Mouse (Mus musculus) gastrocnemius, postnatal 4 days (tissue): ENCODE measurements around the gene 2700049A03Rik. TPM values are rescaled to one million over a fixed set of nuclear protein-coding genes. Genes with fewer than 3 reads are reported as not detected.

ENCODE experiments used
- DNase-seq, 2 experiments: peaks; one replicate each; pipeline ENCODE4 v3.0.0; 2021 to 2022; ENCODE audit warnings: low spot score in 2 of 2, mixed read lengths in 2 of 2
- total RNA-seq, 2 experiments: library from RNA; stranded (reverse); gene quantifications; 2 replicates each; pipeline ENCODE4 v1.2.3; 2021

Gene 2700049A03Rik
- total RNA-seq, 2 experiments from 2014 or later, result 5.9 to 7.6 TPM

DNA sequence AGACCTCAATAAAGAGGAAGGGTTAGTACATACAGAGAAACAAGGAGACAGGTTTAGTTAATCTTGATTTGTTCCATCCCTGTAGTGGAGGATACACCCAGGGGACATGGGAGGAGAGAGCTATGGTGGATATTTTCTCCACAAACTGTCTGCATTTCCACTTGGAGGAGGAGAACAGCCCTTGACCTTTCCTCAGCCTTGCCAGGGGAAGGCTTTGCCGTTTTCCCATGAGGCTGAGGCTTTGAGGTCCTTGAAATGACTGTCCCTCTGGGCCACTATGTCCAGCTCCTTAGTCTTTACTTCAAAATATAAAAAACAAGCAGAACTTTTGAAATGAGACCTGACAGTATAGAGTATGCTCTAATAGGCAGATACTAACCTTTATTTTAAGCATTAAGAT, 33.3 kb downstream of the 2700049A03Rik start:
- no peak for DNase-seq

DNA sequence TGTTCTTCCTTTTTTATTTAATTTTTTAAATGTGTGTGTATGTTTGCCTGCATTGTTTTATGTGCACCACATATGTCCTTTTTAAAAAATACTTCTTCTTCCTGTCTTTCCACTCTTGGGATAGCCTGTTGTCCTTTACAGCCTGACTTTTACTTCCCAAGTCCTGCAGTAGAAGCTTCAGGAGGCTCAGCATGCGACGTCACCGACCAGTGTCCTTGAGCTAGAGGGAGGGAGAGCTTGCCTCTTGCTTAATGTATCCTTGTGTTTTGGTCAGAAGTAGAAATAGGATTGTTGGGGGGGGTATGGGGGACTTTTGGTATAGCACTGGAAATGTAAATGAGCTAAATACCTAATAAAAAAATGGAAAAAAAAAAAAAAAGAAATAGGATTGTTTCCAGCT, 47.1 kb downstream of the 2700049A03Rik start:
- no peak for DNase-seq

- DNase-seq, result no peak
Observed at GRCm38 (mm10) chr12:71184396-71184795, 47.7 kb downstream of the 2700049A03Rik start.

GRCm38 (mm10) chr12:71192705-71193104, 56.1 kb downstream of the 2700049A03Rik start:
- no peak for DNase-seq

DNA sequence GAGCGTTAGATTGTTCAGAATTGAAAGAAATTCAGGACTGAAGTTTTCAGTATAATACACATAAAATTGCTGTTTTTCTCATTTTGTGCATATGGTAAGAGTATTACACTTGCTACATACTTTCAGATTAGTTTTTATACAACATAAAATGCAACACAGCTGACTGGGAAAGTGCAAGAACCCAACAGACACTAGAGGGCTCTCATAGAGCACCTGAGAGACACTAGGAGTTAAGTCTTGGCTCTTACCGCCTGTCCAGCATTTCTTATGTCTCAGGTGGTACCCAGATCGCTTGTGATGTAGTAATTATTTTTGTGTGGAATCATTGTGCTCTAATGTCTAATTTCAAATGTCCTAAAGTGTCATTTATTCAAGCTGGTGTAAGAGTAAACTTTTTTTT, 61.0 kb downstream of the 2700049A03Rik start:
- no peak for DNase-seq

DNA sequence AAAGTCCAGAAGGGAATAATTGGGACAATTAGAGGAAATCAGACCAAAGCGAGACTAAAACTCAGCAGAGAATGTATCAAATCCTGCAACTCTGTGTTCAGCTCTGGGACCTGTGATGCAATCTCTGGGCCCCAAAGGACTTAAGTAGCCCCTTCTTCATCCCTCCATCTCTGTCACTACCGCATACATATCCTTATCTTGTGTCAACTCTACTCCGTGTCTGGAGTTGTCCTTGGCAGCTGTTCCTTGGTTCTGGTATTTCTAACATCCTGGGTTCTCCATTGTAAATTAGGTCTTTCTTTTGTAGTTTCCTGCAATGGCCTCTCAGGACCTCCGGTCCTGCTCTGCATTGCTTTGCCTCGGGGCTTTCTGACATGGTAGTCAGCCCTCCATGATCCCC, 65.1 kb downstream of the 2700049A03Rik start:
- DNase-seq, result no peak

DNA sequence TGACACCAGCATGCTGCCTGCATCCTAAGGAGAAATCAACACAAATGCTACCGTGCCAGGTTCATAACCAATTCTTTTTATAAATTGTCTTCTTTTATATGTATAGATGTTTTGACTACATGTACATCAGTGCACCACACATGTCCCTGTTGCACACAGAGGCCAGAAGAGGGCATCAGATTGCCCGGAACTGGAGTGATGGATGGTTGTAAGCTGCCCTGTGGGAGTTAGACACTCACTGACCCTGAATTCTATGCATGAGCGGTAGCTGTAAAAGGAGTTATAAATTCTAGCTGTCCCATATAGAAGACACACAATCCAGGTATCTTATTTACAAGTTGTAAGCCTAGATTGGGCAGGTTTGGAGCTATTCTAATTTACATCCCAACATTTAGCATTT, 67.7 kb downstream of the 2700049A03Rik start:
- no peak for DNase-seq

DNA sequence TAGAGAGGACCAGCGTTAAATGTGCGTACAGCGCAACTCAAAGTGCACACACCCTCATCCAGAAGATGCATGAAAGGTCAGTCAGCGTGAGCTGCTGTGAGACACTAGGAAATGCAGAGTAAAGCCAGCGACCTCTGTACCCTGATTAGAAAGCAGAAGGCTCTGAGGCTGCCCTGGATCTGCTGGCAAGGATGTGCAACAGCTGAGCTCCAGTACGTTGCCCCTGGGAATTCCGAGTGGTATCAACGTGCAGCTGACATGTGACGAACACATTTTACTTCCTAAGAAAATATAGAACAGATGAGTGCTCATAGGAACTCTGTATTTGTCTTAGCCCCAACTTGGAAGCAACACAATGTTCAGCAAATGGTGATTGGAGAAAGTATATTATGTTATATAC, 80.5 kb downstream of the 2700049A03Rik start:
- no peak for DNase-seq

DNA sequence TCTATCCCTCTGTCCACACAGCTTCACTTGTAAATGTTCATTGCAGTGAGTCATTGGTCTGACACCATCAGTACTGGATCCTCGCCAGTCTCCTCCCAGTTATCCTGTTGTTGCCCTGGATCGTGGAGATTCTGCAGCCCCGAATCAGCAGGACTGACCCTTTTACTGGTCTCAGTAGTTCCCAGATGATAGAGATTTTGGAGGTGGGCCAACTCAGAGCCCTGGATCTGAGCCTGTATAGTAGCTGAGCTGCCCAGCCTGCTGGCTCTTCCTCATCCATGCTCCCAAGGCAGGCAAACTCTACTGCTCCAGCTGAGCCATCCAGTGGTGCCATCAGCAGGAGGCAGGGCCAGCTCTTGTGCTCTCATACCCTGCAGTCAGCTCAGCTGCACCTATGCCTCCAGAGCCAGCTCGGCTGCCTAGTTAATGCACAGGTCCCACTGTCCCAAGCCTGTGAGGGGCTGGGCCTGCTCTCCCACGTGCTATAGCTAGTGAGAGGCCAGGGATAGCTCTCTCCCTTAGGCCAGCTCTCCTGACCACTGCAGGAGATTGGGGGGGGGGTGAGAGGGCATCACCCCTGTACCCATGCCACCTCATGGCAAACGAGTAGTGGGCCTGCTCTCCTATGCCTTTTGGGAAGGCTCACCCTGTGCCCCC, 81.3 kb downstream of the 2700049A03Rik start:
- DNase-seq, result peak in 1 of 2 experiments; percentile 24

- DNase-seq, result no peak
Observed at GRCm38 (mm10) chr12:71222761-71223160, 86.1 kb downstream of the 2700049A03Rik start.

GRCm38 (mm10) chr12:71227769-71228168, 91.1 kb downstream of the 2700049A03Rik start:
- no peak for DNase-seq

- no peak for DNase-seq
Observed at GRCm38 (mm10) chr12:71228925-71229649, 92.4 kb downstream of the 2700049A03Rik start.

DNA sequence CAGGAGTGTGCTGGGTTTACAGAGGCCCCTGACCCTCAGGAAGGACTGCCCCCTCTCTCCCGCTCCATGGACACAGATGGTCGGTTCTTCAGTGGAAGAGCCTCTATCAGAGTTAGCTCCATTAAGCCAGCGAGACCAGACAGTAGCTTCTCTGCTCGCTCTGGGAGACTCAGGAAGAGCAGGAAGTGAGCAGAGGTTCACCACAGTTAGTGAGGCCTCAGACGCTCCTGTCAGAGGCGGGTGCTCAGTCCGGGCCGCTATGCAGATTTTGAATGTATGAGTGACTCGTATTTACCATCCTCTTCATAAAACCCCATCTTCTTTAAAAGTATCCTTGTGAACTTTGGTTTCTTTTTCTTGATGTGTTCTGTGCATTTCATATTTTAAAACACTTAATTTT, 94.9 kb downstream of the 2700049A03Rik start:
- DNase-seq, result no peak

DNA sequence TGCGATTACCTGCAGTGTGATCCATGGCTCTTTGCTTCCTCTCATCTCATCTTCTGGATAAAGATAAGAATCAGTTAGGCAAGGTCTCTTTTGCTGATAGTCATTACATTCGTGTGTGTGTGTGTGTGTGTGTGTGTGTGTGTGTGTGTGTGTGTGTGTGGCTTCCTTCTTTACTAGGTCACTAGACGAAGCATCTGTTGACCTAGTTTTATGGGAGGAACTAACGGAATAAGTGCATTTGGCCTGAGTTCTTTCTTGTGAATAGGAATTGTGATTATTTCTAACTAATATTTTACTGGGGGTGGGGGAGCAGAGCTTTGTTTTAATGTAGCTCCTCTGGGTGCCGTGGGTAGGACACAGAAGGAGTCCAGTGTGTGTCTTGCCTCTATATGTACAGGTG, 96.8 kb downstream of the 2700049A03Rik start:
- DNase-seq, result no peak

GRCm38 (mm10) chr12:71237074-71237473, 100.4 kb downstream of the 2700049A03Rik start:
- DNase-seq, result no peak

GRCm38 (mm10) chr12:71242791-71243190, 106.1 kb downstream of the 2700049A03Rik start:
- no peak for DNase-seq

DNA sequence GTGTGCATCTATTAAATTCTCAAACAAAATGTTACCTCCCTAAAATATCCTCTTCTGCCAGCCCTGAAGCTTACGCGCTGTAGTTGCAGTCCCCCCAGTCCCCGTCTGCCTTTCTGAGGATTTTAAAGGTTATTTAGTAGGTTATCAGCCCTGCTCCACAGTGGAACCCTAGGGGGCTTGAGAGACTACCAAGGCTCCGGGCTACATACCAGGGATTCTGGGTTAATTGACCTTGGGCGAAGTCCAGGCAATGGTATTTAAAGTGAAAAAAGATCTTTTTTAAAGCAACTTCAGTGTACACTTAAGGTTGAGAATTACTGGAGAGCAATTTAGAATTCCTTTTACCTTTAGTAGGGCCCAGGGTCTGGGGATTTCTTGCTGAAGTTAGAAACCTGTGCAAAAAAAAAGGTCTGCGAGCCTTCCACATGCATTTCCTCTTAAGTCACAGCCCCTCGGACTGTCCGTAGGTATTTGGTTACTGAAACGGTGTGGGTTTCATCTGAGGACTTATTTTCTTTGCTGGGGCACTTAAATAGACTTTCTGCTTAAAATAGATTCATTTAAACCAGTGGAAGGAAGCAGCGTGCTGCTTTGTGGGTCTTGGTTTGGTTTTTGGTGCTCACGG, 108.2 kb downstream of the 2700049A03Rik start:
- no peak for DNase-seq

DNA sequence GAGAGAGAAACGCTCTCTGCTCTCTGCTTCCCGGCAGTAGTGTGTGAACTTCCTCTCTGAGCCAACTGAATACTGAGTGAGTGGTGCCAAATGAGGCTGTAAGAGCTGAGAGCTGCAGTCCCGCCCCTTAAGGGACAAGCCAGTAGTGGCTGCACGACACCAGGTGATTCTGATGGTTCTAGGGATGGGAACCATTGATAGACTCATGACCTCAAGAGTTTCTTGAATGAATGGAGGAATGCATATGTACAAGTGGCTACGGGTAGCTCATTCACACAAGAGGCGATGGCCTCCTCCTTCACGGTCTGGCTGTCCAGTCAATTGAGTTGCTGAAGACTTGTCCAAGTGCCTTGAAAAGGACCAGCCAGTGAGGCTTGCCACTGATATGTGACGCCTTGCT, 110.5 kb downstream of the 2700049A03Rik start:
- DNase-seq, result no peak

DNA sequence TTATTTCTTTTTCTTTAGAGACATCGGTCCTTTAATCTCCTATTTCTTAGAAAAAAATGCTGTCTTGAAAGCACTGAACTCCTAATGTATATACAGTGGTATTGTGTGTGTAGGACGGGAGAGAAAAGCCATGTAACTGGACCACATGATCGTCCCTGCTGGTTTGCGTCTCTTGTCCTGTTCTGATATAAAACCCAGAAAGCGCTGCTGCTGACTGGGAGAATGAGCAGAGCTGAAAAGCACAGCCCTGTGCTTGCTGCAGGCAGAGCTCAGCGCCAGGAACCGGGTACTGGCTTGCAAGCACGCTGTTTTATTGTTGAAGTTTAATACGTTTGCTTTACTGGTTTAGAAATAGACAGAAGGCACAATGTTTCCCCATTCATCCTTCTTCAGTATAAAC, 112.7 kb downstream of the 2700049A03Rik start:
- no peak for DNase-seq

DNA sequence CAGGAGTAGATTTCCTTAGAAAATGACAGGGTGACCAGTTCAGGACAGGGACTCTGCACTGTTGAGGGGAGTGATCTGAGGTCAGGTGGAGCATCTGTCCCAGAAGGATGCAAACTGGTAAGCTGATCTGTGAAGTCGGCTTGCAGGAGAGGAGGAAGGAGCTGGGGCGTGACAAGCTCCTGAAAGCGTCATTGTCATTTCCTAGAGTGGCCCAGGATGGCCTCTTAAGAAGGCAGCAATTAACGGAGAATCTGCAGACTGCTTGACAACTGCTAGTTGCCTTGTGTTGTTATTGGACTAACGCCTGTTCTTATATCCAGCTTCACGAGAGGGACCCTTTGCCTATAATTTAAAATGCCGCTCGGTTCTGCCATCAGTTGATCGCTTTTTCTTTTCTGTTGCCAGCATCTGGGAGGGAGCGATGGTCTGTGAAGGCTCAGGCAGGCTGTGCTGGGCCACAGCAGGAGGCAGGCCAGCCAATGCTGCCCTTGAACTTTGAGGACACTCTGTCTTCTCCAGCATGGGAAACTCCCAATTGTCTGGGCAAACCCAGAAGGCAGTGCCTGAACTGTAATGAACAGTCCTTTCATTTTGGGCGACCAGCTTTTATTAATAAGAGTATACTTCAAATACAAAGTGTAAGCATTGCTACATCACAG, 116.0 kb downstream of the 2700049A03Rik start:
- no peak for DNase-seq

- DNase-seq, result no peak
Observed at GRCm38 (mm10) chr12:71254779-71255178, 118.1 kb downstream of the 2700049A03Rik start.
